Mouse (Mus musculus): Measurements from ENCODE around the gene Mgat4c.
"Not testable (repeated sequence)": the region's sequence is repeated elsewhere in the genome, so short reads cannot be mapped to it uniquely, and the experiment has no call there.

Gene Mgat4c

DNA sequence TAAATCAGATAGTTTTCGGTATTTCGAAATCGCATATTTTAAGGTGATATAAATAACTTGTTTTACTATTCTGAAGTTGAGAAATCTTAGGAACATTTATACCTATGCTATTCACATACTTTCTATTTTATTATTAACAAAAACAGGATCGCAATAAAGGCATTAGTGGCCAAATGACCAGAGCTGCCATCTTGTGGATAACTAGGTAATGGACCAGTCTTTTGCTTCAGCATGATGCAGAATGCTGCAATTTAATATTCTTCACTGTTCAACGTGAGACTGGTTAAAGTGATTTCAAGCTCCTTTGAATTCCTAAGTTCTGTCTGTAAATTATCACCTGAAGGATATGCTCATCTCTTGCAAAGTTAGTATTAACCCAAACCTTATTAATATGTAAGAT is 473.6 kb downstream of the Mgat4c start:
- no peak for DNase-seq

DNA sequence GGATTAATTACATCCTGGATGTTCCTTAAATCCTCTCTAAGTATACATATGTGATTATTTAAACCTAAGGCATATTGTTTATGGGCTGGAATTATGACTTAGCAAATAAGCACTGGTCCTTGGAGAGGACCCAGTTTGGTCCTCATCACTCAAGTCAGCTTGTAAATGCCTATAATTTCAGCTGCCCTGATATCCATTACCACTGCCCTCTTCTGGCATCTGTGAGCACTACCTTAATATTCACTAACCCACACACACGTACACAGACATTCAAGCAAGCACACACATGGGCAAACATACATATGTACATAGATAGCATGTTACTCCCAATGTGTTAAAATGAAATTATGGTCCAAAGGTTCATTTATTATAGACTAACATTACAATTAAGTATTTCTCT is 474.6 kb downstream of the Mgat4c start:
- DNase-seq = no peak

DNA sequence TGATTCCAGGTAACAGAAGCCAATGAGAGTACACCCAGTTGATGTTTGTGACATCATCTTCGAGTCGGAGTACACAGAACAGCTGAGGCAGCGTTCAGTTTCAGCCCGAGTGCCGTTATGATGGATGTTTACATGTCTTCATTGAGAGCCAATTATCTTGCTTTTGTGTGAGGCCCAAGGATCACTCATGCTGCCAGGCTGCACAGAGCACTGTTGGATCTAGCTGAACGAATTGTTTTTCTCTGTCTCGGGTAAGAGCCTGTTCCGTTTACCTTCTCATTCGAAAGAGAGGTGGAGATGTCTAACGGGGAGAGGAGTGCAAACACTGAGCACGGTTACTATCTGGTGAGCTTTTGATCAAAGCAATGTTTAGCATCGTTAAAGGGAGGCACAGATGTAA is 477.5 kb downstream of the Mgat4c start:
- DNase-seq = no peak

DNA sequence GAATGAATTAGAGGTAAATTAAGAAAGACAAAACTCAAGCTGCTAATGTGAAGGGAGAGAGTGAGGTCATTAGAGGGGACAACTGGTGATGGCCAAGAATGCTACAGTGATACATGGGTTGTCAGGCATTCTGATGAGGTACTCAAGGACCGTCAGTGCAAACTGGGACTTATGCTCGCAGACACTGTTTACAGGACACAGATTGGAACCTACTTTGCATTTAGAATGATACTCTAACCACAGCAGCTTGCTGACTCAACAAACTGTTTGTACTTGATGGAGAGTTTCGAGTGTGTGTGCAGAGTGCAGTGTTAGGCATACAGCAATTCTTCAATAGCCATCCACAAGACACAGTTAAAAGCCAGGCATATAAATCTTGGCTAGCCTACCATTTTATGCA is 503.4 kb downstream of the Mgat4c start:
- DNase-seq = no peak

DNA sequence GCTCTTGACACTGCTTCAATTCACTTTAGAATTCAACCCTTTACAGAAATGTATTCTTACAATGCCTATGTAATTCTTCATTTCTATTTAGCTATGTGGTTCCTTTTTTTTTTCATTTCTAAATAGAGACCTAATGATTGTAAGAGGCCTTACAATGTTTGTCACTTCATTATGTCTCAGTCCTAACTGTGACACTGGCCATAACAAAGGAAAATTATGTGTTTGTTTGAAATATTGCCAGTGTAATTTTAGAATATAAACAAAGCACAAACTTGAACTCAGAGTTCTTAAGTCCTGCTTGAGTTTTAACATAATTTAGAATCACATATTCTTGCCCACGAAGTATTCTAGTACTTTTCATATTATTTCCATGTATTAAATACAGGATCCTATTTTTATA is 510.4 kb downstream of the Mgat4c start:
- no peak for DNase-seq

DNA sequence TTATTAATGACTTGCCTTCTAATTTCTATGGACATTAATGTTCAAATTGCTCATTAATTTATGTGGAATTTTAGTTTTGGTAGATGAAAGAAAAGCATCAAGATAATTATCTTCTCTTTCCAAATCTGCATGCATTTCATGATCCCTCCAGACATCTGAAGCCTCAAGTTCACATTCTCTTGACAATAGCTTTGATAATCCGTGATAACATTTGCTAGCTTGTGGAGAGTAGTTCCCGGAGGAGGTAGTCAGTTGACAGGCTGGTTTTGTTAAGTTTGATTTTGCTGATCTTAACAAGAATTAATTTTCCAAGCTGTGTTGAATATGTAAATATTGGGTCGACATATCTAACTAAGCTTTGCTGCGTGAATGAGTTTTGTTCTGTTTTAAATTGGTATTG is 515.6 kb downstream of the Mgat4c start:
- DNase-seq = no peak

DNA sequence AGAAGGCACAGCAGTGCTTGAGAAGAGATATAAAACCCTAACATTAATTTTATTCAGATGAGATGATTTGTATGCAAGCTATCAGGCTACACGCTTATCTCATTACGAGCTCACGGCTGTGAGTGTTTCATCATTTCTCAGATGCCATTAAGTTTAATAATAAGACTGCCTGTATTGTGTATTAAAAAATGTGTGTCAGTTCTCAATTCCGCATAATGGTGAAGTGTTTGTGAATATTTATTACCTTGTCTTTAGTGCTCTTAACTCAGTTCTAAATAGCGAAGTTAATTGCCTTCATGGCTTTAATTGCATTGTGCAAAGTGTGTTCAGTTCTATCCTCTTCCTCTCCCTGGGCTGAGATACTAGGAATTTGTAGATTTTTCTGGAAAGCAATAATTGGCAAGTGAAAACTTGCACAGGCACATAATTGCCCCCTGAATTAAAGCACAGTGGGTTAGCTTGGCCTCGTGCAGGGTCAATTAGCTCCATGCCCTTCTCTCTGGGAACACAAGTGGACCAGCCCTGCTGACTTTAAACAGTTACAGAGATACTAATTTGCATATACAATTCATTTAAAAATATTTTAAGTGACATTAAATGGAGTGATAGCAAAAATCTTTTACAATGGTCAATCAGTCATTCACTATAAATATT is 557.4 kb downstream of the Mgat4c start:
- no peak for DNase-seq

DNA sequence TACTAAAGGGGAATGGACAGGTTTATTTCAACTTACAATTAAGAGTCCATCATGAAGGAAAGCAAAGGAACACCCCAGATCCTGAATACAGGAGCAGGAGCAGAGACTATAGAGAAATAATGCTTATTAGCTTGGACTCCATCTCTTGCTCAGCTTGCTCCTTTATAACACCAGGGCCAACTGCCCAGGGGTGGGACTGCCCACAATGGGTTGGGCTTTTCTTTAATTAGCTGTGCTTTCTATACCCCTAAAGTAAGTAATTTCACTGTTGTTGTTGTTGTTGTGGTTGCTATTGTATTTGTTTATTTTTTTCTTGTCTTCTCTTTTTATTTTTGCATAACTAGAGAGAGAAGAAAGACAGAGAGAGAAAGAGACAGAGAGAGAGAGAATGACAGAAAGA is 562.6 kb downstream of the Mgat4c start:
- DNase-seq = no peak

DNA sequence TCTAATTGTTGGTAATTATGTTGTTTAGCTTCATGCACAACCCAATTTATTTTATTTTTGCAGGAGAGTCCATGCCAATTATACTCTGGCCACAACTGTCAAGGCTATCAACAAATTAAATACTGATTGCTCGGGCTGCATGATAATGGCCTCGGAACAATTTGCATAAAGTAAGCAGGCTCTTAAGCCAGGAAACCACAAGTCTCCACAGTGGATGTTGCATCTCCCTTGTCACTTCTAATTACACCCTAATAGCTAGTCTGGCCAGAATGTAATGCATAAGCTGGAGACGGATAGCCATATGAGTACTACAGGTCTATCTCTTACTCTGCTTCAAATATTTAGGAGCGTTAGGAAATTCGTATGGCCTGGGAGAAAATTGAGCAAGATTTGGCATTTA is 563.3 kb downstream of the Mgat4c start:
- no peak for DNase-seq

DNA sequence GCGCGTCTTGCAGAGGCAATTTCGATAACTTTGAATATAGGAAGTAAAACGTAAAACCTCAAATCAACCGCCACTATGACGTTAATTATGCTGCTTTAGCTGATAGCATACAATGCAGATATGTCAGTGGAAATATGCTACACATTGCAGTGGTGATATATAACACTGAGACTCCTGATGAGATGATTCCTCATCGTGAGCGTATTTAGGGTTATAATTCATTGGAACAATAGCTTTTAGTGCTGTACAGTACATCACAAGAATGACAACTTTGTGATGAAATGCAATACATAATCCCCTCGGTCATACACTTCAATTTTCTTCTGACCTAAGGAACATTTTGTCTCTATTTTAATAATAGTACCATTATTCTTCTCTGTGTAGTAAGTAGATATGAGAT is 564.0 kb downstream of the Mgat4c start:
- DNase-seq = no peak

DNA sequence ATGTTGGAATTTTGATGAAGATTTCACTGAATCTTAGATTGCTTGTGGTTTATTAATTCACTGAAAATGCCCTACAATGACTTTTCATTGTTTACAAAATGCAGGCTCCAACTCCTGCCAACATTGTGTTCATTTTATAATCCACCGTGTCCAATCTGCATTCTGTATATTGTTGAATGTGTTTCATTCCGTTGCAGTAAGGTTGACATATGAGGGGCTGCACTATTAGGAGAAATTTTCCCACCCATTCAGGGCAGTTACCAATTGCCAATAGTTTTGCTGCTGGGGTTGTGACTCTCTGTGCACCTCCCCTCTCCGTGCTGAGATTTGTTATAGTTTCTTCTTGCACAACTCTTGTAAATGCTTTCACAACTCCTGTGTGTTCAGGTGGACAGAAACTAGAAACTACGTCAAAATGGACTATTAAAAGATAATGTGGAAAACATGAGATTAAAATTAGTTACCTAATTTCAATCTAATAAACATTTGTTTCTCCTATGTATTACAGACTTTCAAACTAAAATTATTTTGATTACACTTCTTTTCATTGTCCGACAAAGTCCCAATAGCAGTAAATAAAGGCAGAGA is 627.7 kb downstream of the Mgat4c start:
- no peak for DNase-seq

DNA sequence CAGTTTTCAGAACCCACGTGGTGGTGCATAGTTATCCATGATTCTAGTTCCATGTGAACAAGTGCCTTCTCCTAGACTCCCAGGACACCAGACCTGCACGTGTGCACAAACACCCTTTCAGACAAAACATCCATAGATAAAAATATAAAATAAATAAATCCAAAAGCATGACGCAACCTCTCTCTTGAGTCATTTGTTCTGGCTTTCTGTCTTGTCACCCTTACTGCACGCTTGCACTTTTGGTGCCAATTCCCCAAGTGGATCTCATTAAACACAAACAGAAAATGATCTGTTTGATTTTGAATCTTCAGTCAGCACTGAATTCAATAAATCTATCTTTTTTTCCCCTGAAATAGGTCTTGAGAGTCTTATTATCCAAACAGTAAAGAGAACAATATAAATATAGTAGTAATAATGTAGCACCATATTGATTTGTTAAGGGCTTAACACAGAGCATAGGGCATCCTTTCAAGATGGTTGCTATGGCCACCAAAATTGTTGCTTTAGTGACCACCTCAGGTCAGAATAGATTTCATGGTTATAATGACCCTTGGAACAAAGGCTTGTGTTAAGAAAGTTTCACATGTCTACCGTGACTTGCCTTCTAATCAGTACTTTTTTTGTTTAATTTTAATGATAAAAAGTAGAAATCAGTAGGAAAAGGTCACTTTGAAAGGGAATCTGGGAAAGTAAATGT is 684.5 kb downstream of the Mgat4c start:
- DNase-seq = no peak

DNA sequence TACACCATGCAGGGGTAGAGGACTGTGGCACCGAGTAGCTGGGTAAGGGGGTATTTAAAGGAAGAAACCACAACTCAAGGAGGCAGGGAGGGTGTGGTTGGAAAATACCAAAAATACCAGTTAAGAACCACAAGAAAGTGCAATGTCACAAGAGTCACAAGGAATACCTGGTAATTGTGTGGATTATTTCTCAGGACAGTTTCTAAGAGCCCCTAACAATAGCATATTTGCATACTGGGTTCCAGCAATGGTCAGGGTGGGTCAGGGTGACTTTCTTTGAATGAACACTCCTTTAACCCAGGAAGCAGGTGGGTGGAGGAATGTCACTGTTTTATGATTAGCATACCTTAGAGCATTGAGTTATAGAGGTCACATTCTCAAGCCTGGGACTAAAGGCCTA is 689.3 kb downstream of the Mgat4c start:
- DNase-seq = no peak

DNA sequence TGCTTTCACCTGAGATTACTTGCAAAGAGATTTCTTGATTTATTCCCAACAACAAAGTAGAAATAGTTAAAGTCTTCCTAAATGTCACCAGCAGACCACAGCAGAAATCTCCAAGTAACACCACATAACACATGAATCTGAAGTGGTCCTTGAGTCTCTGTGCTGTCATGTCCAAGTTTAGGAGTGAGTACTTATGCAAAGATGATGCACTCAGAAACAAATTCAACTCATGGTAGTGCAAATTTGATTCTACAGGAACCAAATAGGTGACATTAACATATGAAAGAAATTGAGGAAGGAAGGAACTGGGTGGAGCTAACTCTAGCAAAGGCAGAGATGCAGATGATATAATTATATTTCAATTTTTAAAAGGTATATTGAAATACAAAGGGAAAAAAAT is 690.8 kb downstream of the Mgat4c start:
- no peak for DNase-seq

DNA sequence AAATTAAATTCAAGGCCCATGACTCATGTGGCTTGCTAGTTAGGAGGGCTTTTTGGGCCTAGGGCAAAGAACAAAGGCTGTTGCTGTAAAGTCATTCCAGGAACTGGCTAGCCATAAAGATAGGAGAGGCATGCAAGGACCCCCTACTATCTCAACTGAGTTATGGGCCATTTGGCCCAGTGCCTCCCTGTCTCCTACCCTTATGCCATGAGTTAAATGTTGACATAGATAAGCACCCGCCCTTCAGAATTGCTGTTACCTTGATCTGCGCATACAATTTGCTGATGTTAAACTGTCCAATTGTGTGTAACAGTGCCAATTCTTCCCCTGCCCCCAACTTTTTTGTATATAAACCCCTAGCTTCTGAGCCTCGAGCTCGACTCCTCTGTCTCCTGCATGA is 692.8 kb downstream of the Mgat4c start:
- no peak for DNase-seq

DNA sequence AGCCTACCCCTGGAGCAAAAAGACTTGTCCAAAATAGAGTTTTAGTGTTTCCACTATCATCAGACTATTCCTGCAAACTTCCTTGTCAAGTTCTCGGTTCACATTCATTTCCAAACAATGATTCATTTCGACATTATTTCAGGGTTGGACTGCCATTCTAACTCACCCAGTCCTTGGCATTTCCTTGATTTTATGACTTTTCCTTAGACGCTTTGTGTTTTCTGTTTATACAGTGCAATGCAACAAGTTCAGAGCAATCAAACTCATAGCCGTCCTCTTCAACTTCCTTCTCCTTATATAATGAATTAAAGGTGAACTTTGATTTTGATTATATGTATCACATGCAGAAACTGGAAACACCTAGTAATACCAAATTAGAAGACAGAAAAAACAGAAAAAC is 696.1 kb downstream of the Mgat4c start:
- DNase-seq = no peak

DNA sequence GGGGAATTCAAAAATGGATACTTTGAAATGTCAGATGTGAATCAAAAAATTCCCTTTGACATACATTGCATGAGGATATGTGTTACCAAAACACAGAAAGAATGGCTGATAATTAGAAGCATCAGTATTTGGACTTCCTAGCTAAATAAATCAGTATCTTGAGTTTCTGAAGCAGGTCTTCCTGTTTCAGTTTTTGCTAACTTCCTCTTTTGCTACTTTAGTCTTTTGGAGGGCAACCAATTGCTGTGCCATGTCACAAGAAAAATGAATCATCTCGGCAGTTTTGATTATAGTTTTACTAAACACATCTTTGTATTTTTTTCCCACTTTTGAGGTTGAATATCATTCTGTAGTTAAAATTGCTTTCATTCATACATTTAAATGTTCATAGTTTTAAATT is 707.9 kb downstream of the Mgat4c start:
- no peak for DNase-seq

DNA sequence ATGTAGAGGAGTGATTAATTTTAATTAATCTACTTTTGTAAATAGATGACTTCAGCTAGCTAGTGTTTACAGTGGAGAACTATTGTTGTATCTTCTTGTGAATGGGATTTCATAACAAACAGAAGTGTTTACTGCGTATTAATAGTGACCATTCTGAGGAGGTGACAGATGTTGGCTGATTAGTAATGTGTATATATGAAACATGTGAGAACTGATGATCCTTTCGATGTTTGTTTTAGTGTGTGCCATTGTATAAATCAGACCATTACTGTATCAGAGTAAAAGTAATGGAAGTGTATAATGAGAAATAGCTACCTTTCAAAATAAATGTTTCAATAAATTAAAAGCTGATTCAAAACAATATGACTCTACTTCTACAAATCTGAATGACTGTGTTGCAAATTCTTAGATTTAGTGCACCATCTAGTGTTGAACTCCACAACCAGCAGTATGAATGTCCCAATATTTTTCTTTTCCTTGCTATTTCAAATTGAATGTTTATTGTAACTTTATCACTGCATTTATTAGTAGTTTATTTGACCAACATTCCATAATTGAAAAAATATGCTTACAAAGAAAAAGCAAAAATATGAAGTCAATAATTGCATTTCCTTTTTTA is 736.5 kb downstream of the Mgat4c start:
- DNase-seq = no peak

DNA sequence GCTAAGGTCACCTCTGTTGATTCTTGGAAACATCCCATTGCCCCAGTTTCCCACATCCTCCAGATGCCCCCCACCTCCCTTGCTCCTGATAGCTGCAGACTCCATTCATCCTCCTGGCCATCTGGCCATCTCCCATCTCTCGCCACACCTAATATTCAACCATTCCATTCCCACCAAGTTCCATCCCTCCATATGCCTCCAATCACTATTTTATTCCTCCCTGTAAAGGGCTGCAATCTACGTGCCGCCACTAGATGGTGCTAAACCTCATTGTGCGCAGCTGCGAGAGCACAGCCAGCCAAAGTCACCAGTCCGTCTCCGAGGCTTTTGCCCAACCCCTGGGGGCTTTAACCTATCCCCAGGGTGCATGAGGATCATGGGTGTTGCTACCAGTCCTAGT is 753.8 kb downstream of the Mgat4c start:
- DNase-seq = not testable (repeated sequence)

DNA sequence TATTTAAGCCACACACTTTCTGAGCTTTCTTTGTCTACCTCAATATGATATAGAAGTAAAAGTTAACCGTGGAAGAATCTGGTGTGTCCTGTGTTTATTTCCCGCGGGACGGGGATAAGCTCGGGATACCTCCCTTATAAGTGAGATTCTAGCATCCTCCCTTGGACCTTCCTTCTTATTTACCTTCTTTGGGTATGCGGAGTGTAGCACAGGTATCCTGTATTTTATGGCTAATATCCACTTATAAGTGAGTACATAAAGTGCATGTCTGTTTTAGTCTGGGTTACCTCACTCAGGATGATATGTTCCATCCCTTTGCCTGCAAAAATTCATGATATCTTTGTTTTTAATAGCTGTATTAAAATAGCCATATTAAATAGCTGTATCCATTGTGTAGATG is 754.2 kb downstream of the Mgat4c start:
- not testable (repeated sequence) for DNase-seq

All from heart, adult 11 months (tissue).